Mouse (Mus musculus) forebrain, embryonic 14.5 days (tissue): ENCODE results near the gene Fer1l5. TPM values are rescaled to one million over a fixed set of nuclear protein-coding genes. Genes with fewer than 3 reads are reported as not detected.
A peak's percentile ranks its signal among the peaks of the same experiment; 100 is the strongest.

Experiments used
- ATAC-seq: fragments of 200-750 bp; cut with Nextera tagmentation; 2 replicates; pipeline ENCODE4 v1.8.0; 2017; ENCODE audit warnings: mild to moderate bottlenecking, moderate library complexity
- DNase-seq: peaks from one replicate; pipeline ENCODE4 v3.0.0-alpha.2; 2015; ENCODE audit warnings: low spot score
- H3K27ac ChIP-seq: fragments of 300-500 bp; sonication (generic); 2 replicates; pipeline ENCODE4 v1.5.1; 2014; ENCODE audit warnings: low read depth, mild to moderate bottlenecking, control low read depth, low read length, moderate library complexity
- H3K27me3 ChIP-seq: fragments of 300-500 bp; sonication (generic); replicated peaks from 2 replicates; pipeline ENCODE4 v1.6.1; 2014; ENCODE audit warnings: low read length, control low read depth, mixed read lengths; ENCODE audit not compliant: control insufficient read depth, insufficient read depth
- H3K36me3 ChIP-seq: fragments of 300-500 bp; sonication (generic); 2 replicates; pipeline ENCODE4 v1.6.1; 2014; ENCODE audit warnings: low read length, control low read depth; ENCODE audit not compliant: control insufficient read depth, insufficient read depth
- H3K4me1 ChIP-seq: fragments of 300-500 bp; sonication (generic); 2 replicates; pipeline ENCODE4 v1.6.1; 2014; ENCODE audit warnings: antibody characterized with exemption, low read length, control low read depth; ENCODE audit not compliant: control insufficient read depth, insufficient read depth
- H3K4me2 ChIP-seq: fragments of 300-500 bp; sonication (generic); 2 replicates; pipeline ENCODE4 v1.6.1; 2014; ENCODE audit warnings: mild to moderate bottlenecking, control low read depth, low read length
- H3K4me3 ChIP-seq: fragments of 300-500 bp; sonication (generic); 2 replicates; pipeline ENCODE4 v1.5.1; 2014; ENCODE audit warnings: low read depth, low read length, control low read depth
- H3K9ac ChIP-seq: fragments of 300-500 bp; sonication (generic); 2 replicates; pipeline ENCODE4 v1.6.1; 2014; ENCODE audit warnings: mild to moderate bottlenecking, low read length, control low read depth, moderate library complexity
- H3K9me3 ChIP-seq: fragments of 300-500 bp; sonication (generic); replicated peaks from 2 replicates; pipeline ENCODE4 v1.6.1; 2016; ENCODE audit warnings: low read length, control low read depth, mixed read lengths; ENCODE audit not compliant: control insufficient read depth
- WGBS: fragments of 180-500 bp; shearing (Covaris S2); extraction: QIAGEN DNeasy Blood & Tissue Kit; methylation state at CpG from one replicate; pipeline ENCODE4 v1.1.7; 2014; 5-methylcytosine and 5-hydroxymethylcytosine counted together
- polyA plus RNA-seq: library from polyadenylated mRNA; unstranded; fragments of >200 nt; fragmentation: Nextera tagmentation; extraction: Ambion mirVana; gene quantifications from 2 replicates; pipeline ENCODE4 v1.2.1, GENCODE M21; 2014

Fer1l5 gene
- polyA plus RNA-seq, 1 experiment from 2014 or later, result 0.98 TPM

DNA sequence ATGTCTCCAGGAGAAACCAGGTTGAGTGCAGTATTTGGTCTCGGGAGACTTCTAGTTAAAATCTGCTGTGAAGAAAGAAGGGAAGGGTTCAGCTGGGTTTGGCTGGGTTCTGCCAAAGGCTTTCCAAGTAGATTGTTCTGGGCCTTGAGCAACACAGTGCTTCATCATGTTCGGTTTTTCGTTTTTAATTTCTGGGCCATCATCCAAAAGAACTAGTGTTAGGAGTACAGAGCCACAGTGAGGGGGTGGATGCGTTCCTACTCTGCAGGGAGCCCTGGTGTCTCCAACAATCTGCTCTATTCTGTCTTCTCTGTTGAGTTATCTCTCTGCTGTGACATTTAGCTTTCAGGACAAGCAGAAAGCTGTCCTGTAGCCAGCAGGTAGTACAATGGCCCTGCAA is 69.0 kb downstream of the Fer1l5 start:
- H3K9me3 ChIP-seq, result no peaks in the 10 kb centered on the region
- DNase-seq (peak; percentile 32), ATAC-seq (no peak)
- no peak overlapping the region for H3K4me3 ChIP-seq
- no peak overlapping the region for H3K9ac ChIP-seq
- peaks cover 4% of the 10 kb centered on the region for H3K4me1 ChIP-seq
- 75% methylated on average over 4 of the region's 4 CpGs for WGBS
- no peak overlapping the region for H3K27ac ChIP-seq
- no peaks in the 10 kb centered on the region for H3K27me3 ChIP-seq
- peaks cover 59% of the 10 kb centered on the region for H3K36me3 ChIP-seq
- H3K4me2 ChIP-seq, result no peak overlapping the region

DNA sequence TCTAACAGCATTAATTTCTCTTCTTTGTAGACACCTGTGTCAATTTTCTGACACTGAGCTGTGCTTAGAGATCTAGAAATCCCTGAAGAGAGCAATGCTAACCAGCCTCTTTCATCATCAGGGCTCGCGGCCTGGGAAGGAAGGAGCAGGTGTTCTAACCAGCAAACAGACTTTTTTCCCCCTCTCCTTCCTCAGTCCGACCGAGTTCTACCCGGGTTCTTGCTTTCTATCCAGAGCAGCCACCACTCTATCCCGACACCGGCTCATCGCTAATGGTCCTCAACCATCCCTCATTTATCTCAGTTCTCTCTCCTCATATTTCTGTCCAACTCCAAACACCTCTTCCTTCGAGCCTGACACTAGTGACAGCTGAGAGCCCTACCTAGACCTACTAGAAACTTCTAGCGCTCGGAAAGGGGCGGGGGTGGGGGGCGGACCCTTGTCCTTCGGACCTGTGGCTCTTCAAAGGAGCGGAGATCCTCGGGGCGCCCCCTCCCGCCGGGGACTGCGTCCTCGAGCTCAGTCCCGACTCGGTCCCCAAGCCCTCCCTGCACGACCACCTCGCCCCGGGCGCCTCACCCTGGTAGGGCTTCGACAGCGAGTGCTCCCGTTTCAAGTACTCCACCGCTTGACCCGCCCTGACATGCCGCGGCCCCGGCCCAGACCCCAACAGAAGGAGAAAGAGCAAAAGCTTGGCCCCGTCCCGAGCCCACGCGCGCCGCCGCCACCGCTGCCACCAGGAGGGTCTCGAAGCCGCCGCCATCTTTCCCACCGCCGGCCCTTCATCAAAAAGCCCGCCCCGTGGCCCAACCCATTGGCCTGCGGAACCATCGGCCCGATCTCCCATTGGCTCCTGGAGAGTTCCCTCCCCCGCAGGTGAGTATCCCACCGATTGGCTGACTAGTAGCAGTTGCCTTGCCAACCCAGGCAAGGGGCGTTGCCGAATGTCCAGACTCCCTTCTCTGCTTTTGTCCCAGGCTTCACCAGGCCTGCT is 72.7 kb downstream of the Fer1l5 start, which contains the start of gene Lman2l:
Lman2l (minus strand) TSS at position 801 of the 994 bp plus-strand sequence.
- DNase-seq, result peak; percentile 99
- no peaks in the 10 kb centered on the region for H3K27me3 ChIP-seq
- peak; percentile 100 for ATAC-seq

DNA sequence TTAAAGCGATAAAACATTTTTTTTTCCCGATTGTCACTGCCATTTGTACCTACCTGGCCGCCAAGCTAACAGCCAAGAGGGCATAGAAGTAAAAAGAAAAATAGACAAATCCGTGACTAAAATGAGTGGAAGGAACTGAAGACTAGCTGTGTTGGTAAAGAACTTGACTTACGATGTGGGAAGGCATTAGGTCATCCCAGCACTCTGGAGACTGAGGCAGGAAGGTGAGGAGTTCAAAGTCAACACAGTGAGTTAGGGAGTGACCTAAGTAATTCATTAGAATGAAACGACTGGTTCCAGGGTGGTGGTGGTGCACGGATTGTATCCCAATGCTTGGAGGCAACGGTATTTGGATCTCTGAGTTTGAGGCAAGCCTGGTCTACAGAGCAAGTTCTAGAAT is 73.4 kb downstream of the Fer1l5 start:
- DNase-seq (no peak), ATAC-seq (peak; percentile 21)
- H3K9ac ChIP-seq, result peak overlapping the region; percentile 13; the same call in 1 of the 2 replicates
- H3K4me2 ChIP-seq, result peak overlapping the region; percentile 38
- peaks cover 4% of the 10 kb centered on the region for H3K4me1 ChIP-seq
- 46% methylated on average over 8 of the region's 8 CpGs for WGBS
- H3K27ac ChIP-seq, result peak overlapping the region; percentile 78
- no peaks in the 10 kb centered on the region for H3K27me3 ChIP-seq
- H3K4me3 ChIP-seq, result peak overlapping the region; percentile 78; the same call in 1 of the 2 replicates
- H3K36me3 ChIP-seq, result peaks cover 18% of the 10 kb centered on the region; the same call in 1 of the 2 replicates
- no peaks in the 10 kb centered on the region for H3K9me3 ChIP-seq

More for the DNA sequence above, 72.7 kb downstream of the Fer1l5 start, which contains the start of gene Lman2l:
- Histone ChIP-seq H3K27ac (peak within 1 kb of the TSS; percentile 78), H3K9ac (peak within 1 kb of the TSS; percentile 82), H3K4me2 (peak within 1 kb of the TSS; percentile 72), H3K4me3 (peak within 1 kb of the TSS; percentile 78), H3K36me3 (peaks cover 23% of the 10 kb centered on the region; the same call in 1 of the 2 replicates), H3K9me3 (no peaks in the 10 kb centered on the region), H3K4me1 (peaks cover 4% of the 10 kb centered on the region)
- WGBS, result under 1% methylated on average over 53 of the region's 57 CpGs

DNA sequence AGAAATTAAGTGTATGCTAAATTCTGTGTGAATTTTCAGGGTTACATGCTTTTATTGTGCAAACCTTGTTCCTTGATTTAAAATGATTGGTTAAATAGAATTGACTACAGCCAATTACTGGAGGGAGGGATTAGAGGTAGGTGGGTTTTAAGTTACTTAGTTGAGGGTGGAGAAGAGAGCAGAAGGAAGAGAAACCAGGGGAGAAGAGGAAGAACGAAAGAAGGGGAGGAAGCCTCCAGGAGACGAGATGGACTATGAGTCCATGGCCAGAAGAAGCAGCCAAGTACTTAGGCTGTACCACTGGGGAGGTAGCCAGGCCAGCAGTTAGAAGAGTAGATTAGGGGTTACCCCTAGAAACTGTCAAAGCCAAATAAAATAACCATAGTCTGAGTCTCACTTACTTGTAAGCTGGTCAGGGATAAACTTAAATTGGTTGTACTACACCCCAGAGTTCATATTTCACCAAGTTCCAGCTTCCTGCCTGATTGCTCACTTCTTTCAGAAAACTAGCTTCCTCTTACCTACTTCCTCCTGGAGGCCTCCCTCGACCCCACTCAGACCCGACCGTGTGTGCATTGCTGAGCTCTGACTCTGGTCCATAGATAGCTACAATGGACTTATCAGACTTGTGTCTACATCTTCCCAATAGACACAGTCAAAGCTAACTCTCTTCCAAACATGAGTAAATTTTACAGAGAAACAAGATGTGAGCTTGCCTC is 74.2 kb downstream of the Fer1l5 start:
- WGBS, result 88% methylated on average over 5 of the region's 5 CpGs
- no peak for ATAC-seq
- H3K9me3 ChIP-seq, result no peaks in the 10 kb centered on the region
- no peak overlapping the region for H3K4me3 ChIP-seq
- no peak overlapping the region for H3K9ac ChIP-seq
- H3K4me2 ChIP-seq, result no peak overlapping the region
- peaks cover 4% of the 10 kb centered on the region for H3K4me1 ChIP-seq
- DNase-seq, result no peak
- no peaks in the 10 kb centered on the region for H3K27me3 ChIP-seq
- H3K36me3 ChIP-seq, result peaks cover 13% of the 10 kb centered on the region; the same call in 1 of the 2 replicates
- H3K27ac ChIP-seq, result no peak overlapping the region

DNA sequence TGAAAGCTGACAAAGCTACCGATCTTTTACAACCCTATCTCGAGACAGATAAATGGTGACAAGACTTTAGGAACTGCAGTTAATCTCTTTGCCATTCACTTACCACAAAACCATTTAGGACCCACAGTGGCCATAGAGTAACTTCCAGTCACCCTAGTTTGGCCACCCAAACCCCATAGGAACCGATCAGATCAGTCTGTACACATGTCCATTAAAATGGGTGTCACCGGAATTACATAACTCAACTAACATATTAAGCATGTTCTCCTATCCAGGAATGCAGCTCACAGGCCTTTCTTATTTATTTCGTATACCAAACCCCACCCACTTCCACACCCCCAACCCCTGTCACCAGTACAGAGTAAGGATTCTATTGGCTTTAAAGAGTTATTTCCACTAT is 74.8 kb downstream of the Fer1l5 start:
- no peak overlapping the region for H3K27ac ChIP-seq
- no peak for DNase-seq
- H3K9ac ChIP-seq, result no peak overlapping the region
- H3K4me3 ChIP-seq, result no peak overlapping the region
- H3K36me3 ChIP-seq, result 0 out of 2 replicates have a peak, but pooled peaks cover 9% of the 10 kb centered on the region
- no peaks in the 10 kb centered on the region for H3K9me3 ChIP-seq
- no peak overlapping the region for H3K4me2 ChIP-seq
- H3K27me3 ChIP-seq, result no peaks in the 10 kb centered on the region
- peaks cover 4% of the 10 kb centered on the region for H3K4me1 ChIP-seq
- WGBS, result 91% methylated on average over 5 of the region's 5 CpGs
- no peak for ATAC-seq

DNA sequence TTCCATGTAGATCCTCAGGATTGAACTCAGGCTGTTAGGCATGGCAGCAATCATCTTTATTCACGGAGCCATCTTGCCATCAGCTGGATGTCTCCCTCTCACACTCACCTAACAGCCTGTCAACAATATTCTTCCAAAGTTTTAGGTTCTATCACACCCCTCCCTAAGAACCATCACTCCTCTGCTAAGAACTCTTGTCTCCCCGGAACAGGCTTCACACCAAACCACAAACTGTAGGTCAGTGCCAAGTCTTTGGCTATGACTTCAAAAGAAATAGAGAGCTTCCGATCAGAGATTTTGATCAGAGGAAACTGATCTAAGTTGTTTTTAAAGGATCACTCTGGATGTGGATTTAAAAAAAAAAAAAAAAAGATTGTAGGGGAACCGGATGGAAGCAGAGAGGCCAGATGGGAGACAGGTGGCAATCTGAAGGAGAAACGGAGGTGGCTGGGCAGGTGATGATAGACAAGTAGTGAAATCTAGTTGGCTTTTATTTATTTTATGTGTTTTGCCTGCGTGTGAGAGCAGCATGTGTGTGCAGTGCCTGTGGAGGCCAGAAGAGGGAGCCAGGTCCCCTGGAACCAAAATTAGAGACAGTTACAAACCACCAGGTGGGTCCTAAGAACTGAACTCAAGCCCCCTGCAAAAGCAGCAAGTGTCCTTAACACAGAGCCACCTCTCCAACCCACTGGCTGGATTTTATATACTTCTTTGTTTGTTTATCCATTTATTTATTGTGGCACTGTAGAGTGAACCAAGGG is 82.1 kb downstream of the Fer1l5 start:
- Histone ChIP-seq H3K4me3 (no peak overlapping the region), H3K27me3 (no peaks in the 10 kb centered on the region), H3K36me3 (no peaks in the 10 kb centered on the region), H3K9ac (no peak overlapping the region), H3K4me2 (no peak overlapping the region), H3K9me3 (no peaks in the 10 kb centered on the region), H3K27ac (no peak overlapping the region), H3K4me1 (no peaks in the 10 kb centered on the region)
- 87% methylated on average over 6 of the region's 6 CpGs for WGBS
- DNase-seq, result no peak
- ATAC-seq, result no peak

DNA sequence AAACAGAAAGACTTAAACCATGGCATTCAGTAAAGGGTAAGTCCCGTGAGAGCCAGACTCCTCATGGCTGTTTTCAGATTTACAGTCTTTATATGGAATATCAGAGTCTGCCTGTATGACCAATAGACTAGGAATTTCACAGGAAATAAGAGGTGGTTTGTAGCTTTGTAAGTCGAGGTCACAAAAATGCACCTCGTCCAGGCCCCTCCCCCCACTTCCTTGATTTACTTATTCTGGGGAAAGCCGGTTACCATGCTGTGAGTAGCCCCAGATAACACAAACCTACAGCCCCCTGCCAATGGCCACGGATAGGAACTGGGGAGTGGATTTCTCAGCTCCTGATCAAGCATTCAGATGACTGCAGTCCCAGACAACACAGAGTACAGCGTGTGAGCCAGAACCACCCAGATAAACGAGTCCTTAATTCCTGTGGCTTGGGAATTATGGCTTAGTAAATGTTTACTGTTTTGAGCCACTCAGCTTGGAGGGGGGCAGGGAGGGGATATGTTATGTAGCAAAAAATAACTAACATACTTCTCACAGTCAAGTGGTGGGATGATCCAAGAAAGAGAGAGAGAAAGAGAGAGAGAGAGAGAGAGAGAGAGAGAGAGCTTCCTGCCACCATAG is 85.4 kb downstream of the Fer1l5 start:
- Histone ChIP-seq H3K36me3 (no peaks in the 10 kb centered on the region), H3K27me3 (no peaks in the 10 kb centered on the region), H3K9ac (no peak overlapping the region), H3K4me2 (no peak overlapping the region), H3K27ac (no peak overlapping the region), H3K4me1 (no peaks in the 10 kb centered on the region), H3K4me3 (no peak overlapping the region), H3K9me3 (no peaks in the 10 kb centered on the region)
- DNase-seq (no peak), ATAC-seq (no peak)
- WGBS, result 46% methylated on average over 7 of the region's 7 CpGs

DNA sequence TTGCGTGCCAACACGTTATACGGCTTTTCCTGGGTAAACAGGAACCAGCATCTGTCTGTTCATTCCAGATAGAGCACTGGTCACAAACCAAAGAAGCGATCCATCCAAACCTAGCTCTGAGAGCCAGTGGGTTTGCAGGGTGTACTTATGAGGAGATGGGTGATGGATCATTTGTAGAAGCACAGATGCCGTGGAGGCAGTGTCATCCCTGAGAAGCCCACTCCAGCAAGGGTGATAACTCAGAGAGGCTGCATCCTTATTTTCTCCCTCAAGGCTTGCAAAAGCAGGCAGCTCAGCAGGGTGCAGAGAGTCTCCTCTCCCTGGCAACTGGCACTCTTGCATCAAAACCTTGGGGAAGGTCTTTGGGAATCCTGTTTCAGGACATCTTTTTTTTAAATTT is 86.1 kb downstream of the Fer1l5 start:
- DNase-seq, result no peak
- Histone ChIP-seq H3K9me3 (no peaks in the 10 kb centered on the region), H3K4me1 (no peaks in the 10 kb centered on the region), H3K4me3 (no peak overlapping the region), H3K4me2 (no peak overlapping the region), H3K27ac (no peak overlapping the region), H3K36me3 (no peaks in the 10 kb centered on the region), H3K9ac (no peak overlapping the region), H3K27me3 (no peaks in the 10 kb centered on the region)
- WGBS, result 88% methylated on average over 5 of the region's 5 CpGs
- no peak for ATAC-seq
